Mouse (Mus musculus): ENCODE data around the gene Rab4b.

The Rab4b gene

GRCm38 (mm10) chr7:27160921-27161320 lies 17.8 kb downstream of the Rab4b start:
- no peak for DNase-seq (ENCODE audit: low read depth, low spot score)

DNA sequence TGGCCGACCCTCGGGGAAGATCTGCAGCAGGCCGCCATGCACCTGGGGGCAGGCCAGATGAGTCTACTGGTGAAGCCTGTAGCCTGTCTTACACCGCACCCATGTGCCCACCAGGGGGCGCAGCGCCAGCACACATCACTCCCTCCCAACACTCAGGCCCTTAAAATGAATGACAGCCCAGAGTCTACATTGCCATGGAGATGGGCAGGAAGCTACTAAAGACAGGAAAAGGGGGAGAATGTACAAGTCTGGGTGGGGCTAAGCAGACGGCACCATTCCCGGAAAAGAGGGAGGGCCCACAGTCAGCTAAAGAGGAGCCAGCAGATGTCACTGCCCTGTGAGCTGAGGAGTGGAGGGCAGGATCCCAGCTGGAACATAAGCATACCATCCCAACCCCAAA lies 18.8 kb downstream of the Rab4b start:
- no peak for DNase-seq (ENCODE audit: low read depth, low spot score)

DNA sequence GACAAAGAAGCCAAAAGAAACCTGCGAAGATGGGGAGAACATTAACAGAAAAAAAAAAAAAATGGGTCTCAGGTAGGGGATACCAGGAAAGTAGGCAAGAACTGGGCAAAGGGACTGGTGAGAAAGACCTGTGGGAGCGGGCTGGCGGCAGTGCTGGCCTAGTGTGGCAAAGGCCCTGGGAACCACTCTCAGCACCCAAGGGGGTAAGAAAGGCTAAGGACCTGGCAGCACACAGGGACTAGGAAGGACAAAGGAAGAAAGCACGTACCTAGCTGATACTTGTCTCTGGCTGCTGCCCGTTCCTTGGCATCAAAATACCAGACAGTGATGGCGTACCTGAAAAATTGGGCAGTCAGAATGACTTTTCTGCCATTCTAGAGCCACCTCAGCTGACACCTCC lies 19.4 kb downstream of the Rab4b start:
- DNase-seq (ENCODE audit: low read depth, low spot score) = no peak

- DNase-seq (ENCODE audit: low read depth, low spot score) = no peak
These were observed 20.5 kb downstream of the Rab4b start for GRCm38 (mm10) chr7:27158171-27158570.

GRCm38 (mm10) chr7:27156005-27156404 lies 22.7 kb downstream of the Rab4b start:
- no peak for DNase-seq (ENCODE audit: low read depth, low spot score)

GRCm38 (mm10) chr7:27153205-27153764 lies 25.4 kb downstream of the Rab4b start, which contains the start of gene Cyp2t4:
Gene Cyp2t4, plus strand, starts transcription at chr7:27153714.
- DNase-seq (ENCODE audit: low read depth, low spot score) = no peak

- no peak for DNase-seq (ENCODE audit: low read depth, low spot score)
These were observed 42.2 kb downstream of the Rab4b start for GRCm38 (mm10) chr7:27136410-27136996.

DNA sequence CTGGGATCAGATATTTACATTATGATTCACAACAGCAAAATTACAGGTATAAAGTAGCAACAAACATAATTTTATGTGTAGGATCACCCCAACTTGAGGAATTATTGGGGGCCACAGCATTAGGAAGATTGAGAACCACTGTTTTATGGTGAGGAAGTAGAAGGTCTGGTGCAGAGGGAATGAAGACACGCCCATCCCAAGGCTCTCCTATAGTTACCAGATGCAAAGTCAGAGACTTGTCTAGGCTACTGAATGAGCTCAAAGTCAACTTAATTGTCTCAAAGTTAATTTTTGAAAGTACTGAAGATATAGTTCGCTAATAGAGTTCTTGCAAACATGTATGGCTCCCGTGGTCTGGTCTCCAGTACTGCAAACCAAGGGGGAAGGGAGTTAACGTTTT lies 44.9 kb downstream of the Rab4b start:
- no peak for DNase-seq (ENCODE audit: low read depth, low spot score)

DNA sequence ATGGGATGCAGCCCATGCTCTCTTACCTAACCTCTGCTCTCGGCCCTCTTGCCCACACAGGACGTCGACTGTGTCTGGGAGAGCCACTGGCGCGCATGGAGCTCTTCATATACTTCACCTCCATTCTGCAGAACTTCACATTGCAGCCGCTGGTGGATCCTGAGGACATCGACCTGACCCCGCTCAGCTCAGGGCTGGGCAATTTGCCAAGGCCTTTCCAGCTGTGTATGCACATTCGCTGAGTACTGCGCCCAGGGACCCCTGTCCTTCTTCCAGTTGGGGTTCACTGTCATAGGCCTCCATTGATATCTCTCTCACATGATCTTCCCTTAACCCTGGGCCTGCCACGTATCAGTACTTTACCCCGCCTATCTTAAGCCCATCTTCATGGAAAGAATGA lies 45.5 kb downstream of the Rab4b start:
- no peak for DNase-seq (ENCODE audit: low read depth, low spot score)

DNA sequence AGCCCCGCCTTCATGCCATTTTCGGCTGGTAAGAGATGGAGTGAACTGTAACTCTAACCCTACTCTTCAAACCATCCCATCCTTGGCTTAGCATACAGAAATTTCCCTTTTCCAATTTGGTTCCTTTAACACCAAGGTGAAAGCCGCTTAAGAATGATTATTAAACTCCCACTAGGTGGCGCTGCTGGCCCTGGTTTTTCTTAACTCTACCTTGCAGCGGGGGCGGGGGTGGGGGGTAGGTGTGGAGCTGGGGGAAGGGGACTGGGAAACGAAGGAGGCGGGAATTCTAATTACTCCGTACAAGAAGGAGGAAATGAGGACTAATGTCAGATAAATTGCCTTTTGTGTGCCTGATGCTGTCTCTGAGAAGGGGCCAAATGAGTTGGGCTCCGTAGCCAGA lies 46.1 kb downstream of the Rab4b start:
- peak; percentile 47 for DNase-seq (ENCODE audit: low read depth, low spot score)

GRCm38 (mm10) chr7:27131387-27131786 lies 47.3 kb downstream of the Rab4b start:
- no peak for DNase-seq (ENCODE audit: low read depth, low spot score)

DNA sequence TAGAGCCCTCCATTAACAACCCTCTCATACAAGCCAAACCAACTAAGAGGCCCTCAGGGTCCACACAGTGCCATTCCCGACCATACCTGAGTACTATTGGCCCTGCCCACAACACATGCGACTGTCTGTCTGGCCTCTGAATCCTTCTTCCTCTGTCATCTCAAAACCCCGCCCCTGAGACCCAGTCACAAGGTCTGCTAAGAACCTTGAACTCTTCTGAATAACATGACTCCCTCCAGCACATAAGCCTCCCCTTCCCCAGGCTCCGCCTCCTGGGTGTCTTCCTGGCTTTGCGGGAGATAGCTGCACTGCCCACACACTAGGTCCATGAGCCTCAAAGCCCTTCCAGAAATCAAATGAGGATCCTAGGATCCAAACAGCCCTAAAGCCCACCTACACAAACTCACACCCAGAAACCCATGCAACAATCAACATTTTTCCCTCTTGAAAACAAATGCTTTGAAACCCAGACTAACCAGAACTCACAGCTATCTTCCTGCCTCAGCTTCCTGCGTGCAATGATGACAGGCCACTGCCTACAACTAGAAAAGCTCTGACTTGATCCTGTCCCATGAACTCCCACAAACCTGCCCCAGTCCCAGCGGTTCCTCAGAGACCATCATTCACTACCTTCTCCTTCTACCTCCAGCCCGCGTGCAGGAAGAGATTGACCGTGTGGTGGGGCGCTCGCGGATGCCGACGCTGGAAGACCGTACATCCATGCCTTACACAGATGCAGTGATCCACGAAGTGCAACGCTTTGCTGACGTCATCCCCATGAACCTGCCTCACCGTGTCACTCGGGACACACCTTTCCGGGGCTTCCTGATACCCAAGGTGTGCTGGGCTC lies 48.0 kb downstream of the Rab4b start:
- no peak for DNase-seq (ENCODE audit: low read depth, low spot score)

DNA sequence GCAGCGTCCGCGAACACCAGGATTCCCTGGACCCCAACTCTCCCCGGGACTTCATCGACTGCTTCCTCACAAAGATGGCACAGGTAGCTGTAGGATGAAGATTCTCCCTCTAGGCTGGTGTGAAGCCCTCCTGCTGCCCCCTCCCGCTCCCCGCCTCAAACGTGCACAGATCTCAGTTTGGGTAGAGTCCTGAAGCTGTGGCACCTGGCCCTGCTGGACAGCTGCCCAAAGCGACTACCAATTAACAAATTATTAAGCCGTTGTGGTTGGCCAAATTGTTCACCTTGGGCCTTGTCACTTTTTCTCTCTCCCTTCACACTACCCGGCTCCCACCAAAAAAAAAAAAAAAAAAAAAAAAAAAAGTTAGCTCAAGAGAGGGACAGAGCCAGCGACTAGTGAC lies 48.9 kb downstream of the Rab4b start:
- DNase-seq (ENCODE audit: low read depth, low spot score) = no peak

- no peak for DNase-seq (ENCODE audit: low read depth, low spot score)
These were observed 49.8 kb downstream of the Rab4b start for GRCm38 (mm10) chr7:27128946-27129345.

DNA sequence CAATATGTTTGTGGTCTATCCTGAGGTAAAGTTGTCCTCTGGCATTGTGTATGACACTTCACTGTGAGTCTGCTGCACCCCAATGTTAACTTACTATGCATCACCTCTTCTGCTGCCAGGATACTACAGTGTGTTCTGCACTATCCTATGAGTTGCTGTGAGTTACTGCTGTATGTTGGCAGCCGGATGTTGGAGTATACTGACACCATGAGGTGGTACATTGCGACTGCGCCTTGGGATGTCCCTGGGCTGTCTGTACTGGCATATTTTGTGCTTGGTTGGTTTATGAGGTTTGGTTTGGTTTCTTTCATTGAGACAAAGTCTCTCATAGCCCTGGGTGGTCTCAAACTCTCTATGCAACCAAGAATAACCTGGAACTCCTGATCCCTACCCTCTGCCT lies 50.5 kb downstream of the Rab4b start:
- DNase-seq (ENCODE audit: low read depth, low spot score) = peak; percentile 9

- DNase-seq (ENCODE audit: low read depth, low spot score) = no peak
These were observed 53.7 kb downstream of the Rab4b start for GRCm38 (mm10) chr7:27124969-27125368.

DNA sequence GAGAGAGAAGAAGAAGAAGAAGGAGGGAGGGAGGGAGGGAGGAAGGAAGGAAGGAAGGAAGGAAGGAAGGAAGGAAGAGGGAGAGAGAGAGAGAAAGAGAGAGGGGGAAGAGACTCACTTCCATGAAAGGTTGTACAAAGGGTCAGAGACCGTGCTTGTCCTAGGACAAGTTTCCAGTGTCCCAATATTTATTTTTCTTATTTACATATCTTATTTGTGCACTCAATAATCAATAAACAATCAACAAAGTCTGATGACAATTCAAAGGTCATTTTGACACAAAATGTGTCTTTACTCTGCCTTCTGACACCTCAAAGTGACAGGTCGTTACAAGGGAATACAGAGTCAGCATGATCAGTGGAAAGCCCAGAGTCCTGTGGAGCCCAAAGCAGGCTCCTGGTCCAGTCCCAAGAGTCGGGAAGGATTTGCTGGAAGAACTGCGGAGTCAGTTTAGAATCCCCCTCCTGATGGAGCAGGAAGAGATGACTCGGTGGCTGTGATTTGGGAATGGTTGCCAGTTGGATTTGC lies 54.3 kb downstream of the Rab4b start:
- no peak for DNase-seq (ENCODE audit: low read depth, low spot score)

DNA sequence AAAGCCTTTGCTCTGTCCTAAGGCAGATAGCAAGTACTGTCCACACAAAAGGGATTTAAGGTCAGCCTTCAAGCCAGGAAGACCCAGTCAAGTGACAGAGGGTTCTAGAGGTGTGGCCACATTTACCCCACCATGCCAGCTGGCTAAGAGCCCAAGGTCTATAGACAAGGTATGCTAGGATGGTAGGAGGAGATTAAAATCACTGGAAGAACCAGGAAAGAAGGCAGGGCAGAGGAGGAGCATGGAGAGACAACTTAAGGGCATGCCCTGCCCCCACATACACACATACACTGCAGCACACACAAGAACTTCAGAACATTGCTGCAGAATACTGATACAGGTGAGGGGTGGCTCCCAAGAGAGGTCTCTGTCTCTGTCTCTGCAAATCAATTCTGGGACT lies 59.0 kb downstream of the Rab4b start, which contains the start of gene Cyp2f2:
TSS of gene Cyp2f2 (plus strand) at position 234 of the 400 bp plus-strand sequence.
- no peak for DNase-seq (ENCODE audit: low read depth, low spot score)

All from retina, adult 2 months (tissue).